Mouse (Mus musculus): ENCODE measurements around the gene Fam107b. TPM values are rescaled to one million over a fixed set of nuclear protein-coding genes. Genes with fewer than 3 reads are reported as not detected.

Gene Fam107b
- polyA plus RNA-seq, 1 experiment from 2014 or later = 30.3 TPM

GRCm38 (mm10) chr2:3622158-3622557, 51.9 kb downstream of the Fam107b start:
- no peaks in the 10 kb centered on the region for H3K27me3 ChIP-seq (replicated peaks)
- no peak overlapping the region for H3K27ac ChIP-seq
- H3K9ac ChIP-seq = no peak overlapping the region
- no peaks in the 10 kb centered on the region for H3K9me3 ChIP-seq
- no peak overlapping the region for H3K4me3 ChIP-seq
- no peak overlapping the region for H3K4me2 ChIP-seq
- H3K36me3 ChIP-seq (replicated peaks) = no peaks in the 10 kb centered on the region
- 83% methylated on average over 2 of the region's 2 CpGs for WGBS
- no peaks in the 10 kb centered on the region for H3K4me1 ChIP-seq
- no peak for ATAC-seq (replicated peaks)

- Histone ChIP-seq H3K27ac (no peak overlapping the region), H3K9me3 (no peaks in the 10 kb centered on the region), H3K4me1 (no peaks in the 10 kb centered on the region), H3K27me3 (replicated peaks) (no peaks in the 10 kb centered on the region), H3K4me2 (no peak overlapping the region), H3K36me3 (replicated peaks) (no peaks in the 10 kb centered on the region), H3K4me3 (no peak overlapping the region), H3K9ac (no peak overlapping the region)
- ATAC-seq (replicated peaks) = no peak
- 91% methylated on average over 7 of the region's 7 CpGs for WGBS
Measured at GRCm38 (mm10) chr2:3623207-3623980, 53.1 kb downstream of the Fam107b start.

- H3K4me3 ChIP-seq = no peak overlapping the region
- H3K27me3 ChIP-seq (replicated peaks) = no peaks in the 10 kb centered on the region
- H3K27ac ChIP-seq = no peak overlapping the region
- no peak for ATAC-seq (replicated peaks)
- H3K9me3 ChIP-seq = no peaks in the 10 kb centered on the region
- H3K4me1 ChIP-seq = no peaks in the 10 kb centered on the region
- no peak overlapping the region for H3K4me2 ChIP-seq
- WGBS = 93% methylated on average over 7 of the region's 7 CpGs
- H3K36me3 ChIP-seq (replicated peaks) = no peaks in the 10 kb centered on the region
- no peak overlapping the region for H3K9ac ChIP-seq
Measured at GRCm38 (mm10) chr2:3623981-3624584, 53.8 kb downstream of the Fam107b start.

- Histone ChIP-seq H3K4me2 (no peak overlapping the region), H3K36me3 (replicated peaks) (no peaks in the 10 kb centered on the region), H3K9ac (no peak overlapping the region), H3K4me3 (no peak overlapping the region), H3K4me1 (no peaks in the 10 kb centered on the region), H3K27ac (no peak overlapping the region), H3K9me3 (no peaks in the 10 kb centered on the region), H3K27me3 (replicated peaks) (no peaks in the 10 kb centered on the region)
- ATAC-seq (replicated peaks) = no peak
- 86% methylated on average over 6 of the region's 6 CpGs for WGBS
Measured at GRCm38 (mm10) chr2:3629096-3629495, 58.8 kb downstream of the Fam107b start.

- no peak overlapping the region for H3K4me2 ChIP-seq
- WGBS = 86% methylated on average over 5 of the region's 5 CpGs
- H3K9ac ChIP-seq = no peak overlapping the region
- no peak overlapping the region for H3K27ac ChIP-seq
- no peak overlapping the region for H3K4me3 ChIP-seq
- no peaks in the 10 kb centered on the region for H3K27me3 ChIP-seq (replicated peaks)
- ATAC-seq (replicated peaks) = no peak
- no peaks in the 10 kb centered on the region for H3K9me3 ChIP-seq
- H3K4me1 ChIP-seq = no peaks in the 10 kb centered on the region
- no peaks in the 10 kb centered on the region for H3K36me3 ChIP-seq (replicated peaks)
Measured at GRCm38 (mm10) chr2:3629741-3630140, 59.5 kb downstream of the Fam107b start.

GRCm38 (mm10) chr2:3630769-3631477, 60.6 kb downstream of the Fam107b start:
- H3K4me2 ChIP-seq = no peak overlapping the region
- H3K9ac ChIP-seq = no peak overlapping the region
- no peak overlapping the region for H3K27ac ChIP-seq
- no peak overlapping the region for H3K4me3 ChIP-seq
- no peaks in the 10 kb centered on the region for H3K36me3 ChIP-seq (replicated peaks)
- WGBS = 88% methylated on average over 5 of the region's 5 CpGs
- no peak for ATAC-seq (replicated peaks)
- H3K9me3 ChIP-seq = no peaks in the 10 kb centered on the region
- H3K27me3 ChIP-seq (replicated peaks) = no peaks in the 10 kb centered on the region
- H3K4me1 ChIP-seq = no peaks in the 10 kb centered on the region

GRCm38 (mm10) chr2:3633137-3633536, 62.8 kb downstream of the Fam107b start:
- WGBS = 85% methylated on average over 9 of the region's 9 CpGs
- H3K36me3 ChIP-seq (replicated peaks) = no peaks in the 10 kb centered on the region
- ATAC-seq (replicated peaks) = no peak

GRCm38 (mm10) chr2:3636771-3637170, 66.5 kb downstream of the Fam107b start:
- Histone ChIP-seq H3K4me3 (no peak overlapping the region), H3K4me1 (no peaks in the 10 kb centered on the region), H3K4me2 (no peak overlapping the region), H3K9me3 (no peaks in the 10 kb centered on the region), H3K27me3 (replicated peaks) (no peaks in the 10 kb centered on the region), H3K36me3 (replicated peaks) (no peaks in the 10 kb centered on the region), H3K27ac (no peak overlapping the region), H3K9ac (no peak overlapping the region)
- no peak for ATAC-seq (replicated peaks)
- WGBS = 78% methylated on average over 5 of the region's 5 CpGs

More at GRCm38 (mm10) chr2:3633137-3633536, 62.8 kb downstream of the Fam107b start:
- Histone ChIP-seq H3K27ac (no peak overlapping the region), H3K4me3 (no peak overlapping the region), H3K4me2 (no peak overlapping the region), H3K4me1 (no peaks in the 10 kb centered on the region), H3K27me3 (replicated peaks) (no peaks in the 10 kb centered on the region), H3K9ac (no peak overlapping the region), H3K9me3 (no peaks in the 10 kb centered on the region)

- Histone ChIP-seq H3K27me3 (replicated peaks) (no peaks in the 10 kb centered on the region), H3K27ac (no peak overlapping the region), H3K9me3 (no peaks in the 10 kb centered on the region), H3K4me1 (no peaks in the 10 kb centered on the region), H3K4me3 (no peak overlapping the region), H3K36me3 (replicated peaks) (no peaks in the 10 kb centered on the region), H3K9ac (no peak overlapping the region), H3K4me2 (no peak overlapping the region)
- WGBS = 79% methylated on average over 9 of the region's 9 CpGs
- no peak for ATAC-seq (replicated peaks)
Measured at GRCm38 (mm10) chr2:3641001-3641770, 70.9 kb downstream of the Fam107b start.

- Histone ChIP-seq H3K4me2 (no peak overlapping the region), H3K4me1 (no peaks in the 10 kb centered on the region), H3K36me3 (replicated peaks) (no peaks in the 10 kb centered on the region), H3K4me3 (no peak overlapping the region), H3K27ac (no peak overlapping the region), H3K27me3 (replicated peaks) (no peaks in the 10 kb centered on the region), H3K9ac (no peak overlapping the region), H3K9me3 (no peaks in the 10 kb centered on the region)
- no peak for ATAC-seq (replicated peaks)
Measured at GRCm38 (mm10) chr2:3642949-3643348, 72.7 kb downstream of the Fam107b start.

GRCm38 (mm10) chr2:3645741-3646140, 75.5 kb downstream of the Fam107b start:
- no peaks in the 10 kb centered on the region for H3K27me3 ChIP-seq (replicated peaks)
- H3K27ac ChIP-seq = no peak overlapping the region
- no peaks in the 10 kb centered on the region for H3K9me3 ChIP-seq
- no peak for ATAC-seq (replicated peaks)
- H3K4me2 ChIP-seq = no peak overlapping the region
- H3K4me3 ChIP-seq = no peak overlapping the region
- 95% methylated on average over 4 of the region's 4 CpGs for WGBS
- H3K36me3 ChIP-seq (replicated peaks) = no peaks in the 10 kb centered on the region
- no peaks in the 10 kb centered on the region for H3K4me1 ChIP-seq
- no peak overlapping the region for H3K9ac ChIP-seq

GRCm38 (mm10) chr2:3649171-3649570, 78.9 kb downstream of the Fam107b start:
- Histone ChIP-seq H3K4me1 (no peaks in the 10 kb centered on the region), H3K27ac (no peak overlapping the region), H3K36me3 (replicated peaks) (no peaks in the 10 kb centered on the region), H3K9ac (no peak overlapping the region), H3K4me3 (no peak overlapping the region), H3K27me3 (replicated peaks) (no peaks in the 10 kb centered on the region), H3K4me2 (no peak overlapping the region), H3K9me3 (no peaks in the 10 kb centered on the region)
- no peak for ATAC-seq (replicated peaks)
- 82% methylated on average over 5 of the region's 5 CpGs for WGBS
